Mouse (Mus musculus) induced T-regulatory cell, adult 2 months (primary cell): ENCODE results near the gene Arsb.

Experiments
- DNase-seq: peaks from one replicate; pipeline ENCODE4 v3.0.0-alpha.2; 2012; ENCODE audit warnings: low read depth

Gene Arsb

GRCm38 (mm10) chr13:93922566-93922910 lies 151.1 kb downstream of the Arsb start:
- peak; percentile 32 for DNase-seq

GRCm38 (mm10) chr13:93924735-93925432 lies 153.5 kb downstream of the Arsb start:
- DNase-seq, result no peak

GRCm38 (mm10) chr13:93930561-93931340 lies 159.3 kb downstream of the Arsb start:
- DNase-seq, result no peak

- no peak for DNase-seq
Measured at GRCm38 (mm10) chr13:93936455-93936854, 165.0 kb downstream of the Arsb start.

GRCm38 (mm10) chr13:93938118-93938517 lies 166.7 kb downstream of the Arsb start:
- DNase-seq, result no peak

- peak; percentile 19 for DNase-seq
Measured at GRCm38 (mm10) chr13:93939363-93940127, 168.1 kb downstream of the Arsb start.

GRCm38 (mm10) chr13:93940742-93941531 lies 169.5 kb downstream of the Arsb start:
- peak; percentile 7 for DNase-seq

- no peak for DNase-seq
Measured at GRCm38 (mm10) chr13:93950996-93951395, 179.6 kb downstream of the Arsb start.

- DNase-seq, result no peak
Measured at GRCm38 (mm10) chr13:93951555-93951954, 180.1 kb downstream of the Arsb start.

- DNase-seq, result no peak
Measured at GRCm38 (mm10) chr13:93952466-93952865, 181.0 kb downstream of the Arsb start.

- no peak for DNase-seq
Measured at GRCm38 (mm10) chr13:93957907-93958306, 186.5 kb downstream of the Arsb start.

GRCm38 (mm10) chr13:93966271-93966670 lies 194.8 kb downstream of the Arsb start:
- no peak for DNase-seq

- DNase-seq, result no peak
Measured at GRCm38 (mm10) chr13:93967138-93967537, 195.7 kb downstream of the Arsb start.

- DNase-seq, result no peak
Measured at GRCm38 (mm10) chr13:93970115-93970514, 198.7 kb downstream of the Arsb start.

- DNase-seq, result no peak
Measured at GRCm38 (mm10) chr13:93972423-93972822, 201.0 kb downstream of the Arsb start.

- DNase-seq, result no peak
Measured at GRCm38 (mm10) chr13:93975668-93976067, 204.2 kb downstream of the Arsb start.

- DNase-seq, result no peak
Measured at GRCm38 (mm10) chr13:93976897-93977530, 205.6 kb downstream of the Arsb start.

- no peak for DNase-seq
Measured at GRCm38 (mm10) chr13:93978703-93979495, 207.5 kb downstream of the Arsb start.

GRCm38 (mm10) chr13:93979754-93980153 lies 208.3 kb downstream of the Arsb start:
- DNase-seq, result no peak

GRCm38 (mm10) chr13:93984521-93984920 lies 213.1 kb downstream of the Arsb start:
- DNase-seq, result no peak

- no peak for DNase-seq
Measured at GRCm38 (mm10) chr13:93985181-93985580, 213.8 kb downstream of the Arsb start.
